Mouse (Mus musculus) frontal cortex, postnatal 36 days (tissue): Measurements from ENCODE around the gene Emilin1.
A peak's percentile ranks its signal among the peaks of the same experiment; 100 is the strongest.

ENCODE experiments used
- DNase-seq, 2 experiments: peaks; one replicate each; pipeline ENCODE4 v3.0.0; 2022; ENCODE audit warnings: low spot score in 2 of 2

The Emilin1 gene

DNA sequence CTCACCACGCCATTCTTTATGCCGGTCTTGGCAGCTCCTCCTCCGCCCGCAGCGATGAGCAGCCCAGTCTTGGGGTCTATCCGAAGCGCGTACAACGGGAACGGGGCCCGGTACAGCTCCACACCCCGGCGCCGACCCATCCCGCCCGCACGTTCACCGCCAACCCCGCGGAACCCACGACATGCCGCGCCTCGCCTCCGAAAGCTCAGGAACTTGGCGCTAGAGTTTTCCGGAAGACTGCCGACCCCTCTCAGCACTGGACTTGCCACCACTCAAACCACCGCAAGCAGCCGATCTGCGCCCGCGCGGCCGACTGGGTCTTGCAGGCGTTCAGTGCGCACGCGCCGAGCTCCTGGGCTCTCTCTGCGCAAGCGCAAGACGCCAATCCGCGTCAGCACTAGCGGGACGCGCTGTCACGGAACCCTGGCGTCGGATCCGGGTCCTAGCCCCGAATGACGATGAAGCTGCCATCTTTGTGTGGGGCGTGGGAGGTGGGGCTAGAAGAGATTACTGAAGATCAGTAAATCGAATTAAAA lies 46.8 kb downstream of the Emilin1 start, which contains the start of gene Preb:
Gene Preb (minus strand): TSS at position 396 of the 536 bp plus-strand sequence.
- peak; percentile 99 for DNase-seq

- DNase-seq: no peak
Observed at GRCm38 (mm10) chr5:30960814-30961213, 47.6 kb downstream of the Emilin1 start.

DNA sequence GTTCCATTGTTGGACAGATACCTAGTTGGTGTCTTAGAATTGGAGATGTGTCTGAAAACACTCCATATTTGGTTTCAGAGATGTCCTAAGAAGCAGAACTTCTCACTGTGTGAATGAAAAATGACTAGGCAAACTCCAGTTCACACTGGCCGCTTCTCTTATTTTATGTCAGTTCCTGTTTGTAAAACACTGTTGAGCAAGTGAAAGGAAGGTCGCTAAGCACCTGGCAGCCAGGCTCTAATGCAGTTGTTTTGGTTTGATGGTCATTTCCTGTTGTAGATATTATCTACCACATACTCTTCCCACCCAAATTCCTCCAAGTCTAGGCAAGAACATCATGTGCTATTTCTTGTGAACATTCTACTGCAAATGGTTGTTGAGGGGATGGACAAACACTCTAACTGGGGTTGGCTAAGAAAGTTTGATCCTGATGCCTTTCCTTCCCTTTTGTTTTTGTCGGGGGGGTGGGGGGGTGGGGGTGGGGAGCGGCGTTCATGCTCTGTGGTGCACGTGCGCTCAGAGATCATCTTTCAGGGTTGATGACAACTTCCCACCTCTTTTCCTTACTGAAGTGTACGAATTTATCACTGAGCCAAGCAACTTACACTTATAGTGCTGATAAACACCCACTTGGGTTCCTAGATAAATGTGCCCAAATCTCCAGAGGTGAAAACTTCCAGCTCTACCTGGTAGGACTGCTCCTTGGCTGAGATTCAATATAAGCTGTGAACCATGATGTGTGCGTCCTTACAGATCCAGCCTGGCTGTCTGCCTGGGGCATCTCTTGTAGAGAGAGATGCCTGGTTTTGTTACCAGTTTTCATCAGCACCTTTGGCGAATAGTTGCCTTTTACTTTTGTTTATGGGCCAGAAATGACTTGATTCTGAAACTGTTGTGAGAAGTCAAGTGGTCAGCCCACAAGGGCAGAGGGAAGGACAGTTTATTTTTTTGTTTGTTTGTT lies 48.6 kb downstream of the Emilin1 start:
- DNase-seq: no peak

DNA sequence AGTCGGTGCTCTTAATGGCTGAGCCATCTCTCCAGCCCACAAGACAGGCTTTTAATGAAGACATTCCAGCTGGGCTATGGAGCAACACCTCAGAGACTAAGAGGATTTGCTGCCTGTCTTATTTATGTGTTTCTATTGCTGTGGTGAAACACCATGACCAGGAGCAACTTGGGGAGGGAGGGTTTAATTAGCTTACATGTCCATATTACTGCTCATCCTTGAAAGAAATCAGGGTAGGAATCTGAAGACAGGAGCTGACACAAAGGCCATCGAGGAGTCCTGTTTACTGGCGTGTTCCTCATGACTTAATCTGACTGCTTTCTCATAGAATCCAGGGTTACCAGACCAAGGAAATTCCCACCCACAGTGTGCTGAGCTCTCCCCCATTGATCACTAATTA lies 50.7 kb downstream of the Emilin1 start:
- DNase-seq: no peak

DNA sequence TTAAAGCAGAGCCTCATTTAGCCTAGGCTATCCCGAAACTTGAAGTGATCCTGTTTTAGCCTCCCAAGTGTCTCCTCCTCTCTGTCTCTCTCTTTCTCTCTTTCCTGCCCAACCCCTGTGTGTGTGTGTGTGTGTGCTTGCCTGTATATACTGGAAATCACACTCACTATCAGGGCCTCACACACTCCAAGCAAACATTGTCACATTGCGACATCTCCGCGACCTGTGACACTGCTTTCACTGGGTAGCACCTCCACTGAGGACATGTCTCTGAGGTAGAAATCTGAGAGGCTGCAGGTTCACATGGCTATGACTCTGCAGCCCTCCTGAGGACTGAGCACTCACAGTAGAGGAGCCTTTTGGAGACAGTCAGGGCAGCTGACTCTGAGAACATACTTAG lies 53.0 kb downstream of the Emilin1 start:
- no peak for DNase-seq

- DNase-seq: no peak
Observed at GRCm38 (mm10) chr5:30968416-30968815, 55.2 kb downstream of the Emilin1 start, which contains the start of gene Tcf23. Gene Tcf23 (plus strand): TSS chr5:30968662.

- no peak for DNase-seq
Observed at GRCm38 (mm10) chr5:30969440-30969839, 56.2 kb downstream of the Emilin1 start.
